Mouse (Mus musculus): ENCODE measurements around the gene Gpx2. TPM values are rescaled to one million over a fixed set of nuclear protein-coding genes. Genes with fewer than 3 reads are reported as not detected.

The Gpx2 gene
- polyA plus RNA-seq (2017; shearing (Covaris generic)), result not detected

DNA sequence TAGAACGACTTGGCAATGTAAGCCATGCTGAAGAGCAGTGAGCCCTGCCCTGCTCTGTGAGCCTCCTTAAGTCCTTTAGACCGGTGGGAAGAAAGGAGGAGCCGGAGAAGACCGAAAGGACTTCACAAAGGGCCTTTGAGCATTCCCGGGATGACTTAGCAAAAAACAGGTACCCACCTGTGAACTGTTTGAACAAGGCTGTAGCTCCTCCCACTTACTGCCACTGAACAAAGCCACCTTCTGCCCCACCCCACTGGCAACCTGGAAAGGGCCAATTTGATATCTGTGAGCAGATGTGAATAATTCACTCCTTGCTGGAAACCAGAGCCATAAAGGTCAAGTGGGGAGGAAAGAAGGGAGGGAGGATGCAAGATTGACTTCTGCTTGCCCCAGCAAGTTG, at the start of gene Gpx2:
TSS of gene Gpx2 (minus strand) at position 205 of the 400 bp plus-strand sequence.

DNA sequence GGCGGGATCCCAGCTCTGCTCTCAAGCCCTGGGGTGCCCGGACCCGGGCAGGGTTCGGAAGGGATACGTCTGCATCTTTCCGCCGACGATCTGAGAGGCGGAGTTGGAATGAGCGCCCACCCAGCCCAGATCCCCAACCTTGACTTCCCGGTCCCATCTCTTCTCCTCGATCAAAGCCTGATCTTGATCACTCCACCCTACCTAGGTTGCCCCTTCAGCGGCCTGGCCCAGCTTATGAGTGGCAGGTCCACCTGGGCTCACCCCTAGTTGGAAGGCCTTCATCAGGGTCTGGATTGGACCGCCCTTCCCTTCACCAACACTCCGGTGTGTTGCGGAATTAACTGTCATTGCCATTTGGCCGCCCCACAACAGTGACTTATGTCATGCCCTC, 27.3 kb upstream of the Gpx2 start, which contains the start of gene Rab15:
TSS of gene Rab15 (minus strand) at position 258 of the 391 bp plus-strand sequence.

GRCm38 (mm10) chr12:76765354-76765851, 30.0 kb downstream of the Gpx2 start, which contains the start of the genes Churc1 and Fntb:
Gene Churc1, plus strand, starts transcription at chr12:76765538.
Gene Fntb, plus strand, starts transcription at chr12:76765589.

Other genes with a start within 250 kb of the Gpx2 start
- gene Sptb, start 85.0 kb downstream of the Gpx2 start, polyA plus RNA-seq (2017; shearing (Covaris generic)), result 1.7 TPM
- 118 TPM for gene Churc1, start 30.0 kb downstream of the Gpx2 start, polyA plus RNA-seq (2017; shearing (Covaris generic))
- 6.1 TPM for gene Fntb, start 30.0 kb downstream of the Gpx2 start, polyA plus RNA-seq (2017; shearing (Covaris generic))
- gene Rab15, start 27.4 kb upstream of the Gpx2 start, polyA plus RNA-seq (2017; shearing (Covaris generic)), result not detected
- gene Max, start 166.6 kb upstream of the Gpx2 start, polyA plus RNA-seq (2017; shearing (Covaris generic)), result 170 TPM

Measured in effector memory CD4-positive, alpha-beta T cell, adult 5 months (primary cell).